Mouse (Mus musculus): ENCODE measurements around the gene Polr3e. TPM values are rescaled to one million over a fixed set of nuclear protein-coding genes. Genes with fewer than 3 reads are reported as not detected.
A peak's percentile ranks its signal among the peaks of the same experiment; 100 is the strongest.

Gene Polr3e
- polyA plus RNA-seq, 1 experiment = 25.8 TPM

- no peak overlapping the region for H3K4me3 ChIP-seq (ENCODE audit: control insufficient read depth, low read depth, low read length)
- H3K4me1 ChIP-seq (ENCODE audit: control insufficient read depth, insufficient read depth, low read length) = no peaks in the 10 kb centered on the region; the same call in 1 of the 2 replicates
- TF ChIP-seq POLR2A (IDR thresholded peaks at IDR 0.05; ENCODE audit: control insufficient read depth, low read depth, low read length) (no peak), CTCF (IDR thresholded peaks at IDR 0.05; ENCODE audit: control insufficient read depth, insufficient read depth, insufficient replicate concordance, low read depth, low read length) (no peak)
- no peak overlapping the region for H3K27ac ChIP-seq (ENCODE audit: control insufficient read depth, insufficient read depth, low read depth, low read length)
- no peaks in the 10 kb centered on the region for H3K36me3 ChIP-seq (ENCODE audit: control insufficient read depth, insufficient read depth, low read length)
- no peaks in the 10 kb centered on the region for H3K27me3 ChIP-seq (ENCODE audit: control insufficient read depth, insufficient read depth, low read length)
These were observed 4.2 kb upstream of the Polr3e start for GRCm38 (mm10) chr7:120913332-120913731.

GRCm38 (mm10) chr7:120916262-120916875 is 1.2 kb upstream of the Polr3e start:
- no peak overlapping the region for H3K4me3 ChIP-seq (ENCODE audit: control insufficient read depth, low read depth, low read length)
- H3K4me1 ChIP-seq (ENCODE audit: control insufficient read depth, insufficient read depth, low read length) = peaks cover 4% of the 10 kb centered on the region
- H3K27ac ChIP-seq (ENCODE audit: control insufficient read depth, insufficient read depth, low read depth, low read length) = no peak overlapping the region
- H3K36me3 ChIP-seq (ENCODE audit: control insufficient read depth, insufficient read depth, low read length) = no peaks in the 10 kb centered on the region
- TF ChIP-seq POLR2A (IDR thresholded peaks at IDR 0.05; ENCODE audit: control insufficient read depth, low read depth, low read length) (no peak), CTCF (IDR thresholded peaks at IDR 0.05; ENCODE audit: control insufficient read depth, insufficient read depth, insufficient replicate concordance, low read depth, low read length) (no peak)
- H3K27me3 ChIP-seq (ENCODE audit: control insufficient read depth, insufficient read depth, low read length) = no peaks in the 10 kb centered on the region

GRCm38 (mm10) chr7:120917279-120917591 is 309 bp upstream of the Polr3e start:
- H3K4me1 ChIP-seq (ENCODE audit: control insufficient read depth, insufficient read depth, low read length) = peaks cover 4% of the 10 kb centered on the region
- no peaks in the 10 kb centered on the region for H3K27me3 ChIP-seq (ENCODE audit: control insufficient read depth, insufficient read depth, low read length)
- H3K36me3 ChIP-seq (ENCODE audit: control insufficient read depth, insufficient read depth, low read length) = no peaks in the 10 kb centered on the region
- H3K4me3 ChIP-seq (ENCODE audit: control insufficient read depth, low read depth, low read length) = peak overlapping the region; percentile 98
- TF ChIP-seq POLR2A (IDR thresholded peaks at IDR 0.05; ENCODE audit: control insufficient read depth, low read depth, low read length) (no peak), CTCF (IDR thresholded peaks at IDR 0.05; ENCODE audit: control insufficient read depth, insufficient read depth, insufficient replicate concordance, low read depth, low read length) (no peak)
- no peak overlapping the region for H3K27ac ChIP-seq (ENCODE audit: control insufficient read depth, insufficient read depth, low read depth, low read length)

- TF ChIP-seq CTCF (IDR thresholded peaks at IDR 0.05; ENCODE audit: control insufficient read depth, insufficient read depth, insufficient replicate concordance, low read depth, low read length) (no peak), POLR2A (IDR thresholded peaks at IDR 0.05; ENCODE audit: control insufficient read depth, low read depth, low read length) (no peak)
- no peak overlapping the region; the same call in 1 of the 2 replicates for H3K27ac ChIP-seq (ENCODE audit: control insufficient read depth, insufficient read depth, low read depth, low read length)
- H3K4me1 ChIP-seq (ENCODE audit: control insufficient read depth, insufficient read depth, low read length) = peaks cover 4% of the 10 kb centered on the region
- H3K4me3 ChIP-seq (ENCODE audit: control insufficient read depth, low read depth, low read length) = peak overlapping the region; percentile 98
- H3K36me3 ChIP-seq (ENCODE audit: control insufficient read depth, insufficient read depth, low read length) = no peaks in the 10 kb centered on the region
- H3K27me3 ChIP-seq (ENCODE audit: control insufficient read depth, insufficient read depth, low read length) = no peaks in the 10 kb centered on the region
These were observed 1.0 kb downstream of the Polr3e start for GRCm38 (mm10) chr7:120918526-120918962.

DNA sequence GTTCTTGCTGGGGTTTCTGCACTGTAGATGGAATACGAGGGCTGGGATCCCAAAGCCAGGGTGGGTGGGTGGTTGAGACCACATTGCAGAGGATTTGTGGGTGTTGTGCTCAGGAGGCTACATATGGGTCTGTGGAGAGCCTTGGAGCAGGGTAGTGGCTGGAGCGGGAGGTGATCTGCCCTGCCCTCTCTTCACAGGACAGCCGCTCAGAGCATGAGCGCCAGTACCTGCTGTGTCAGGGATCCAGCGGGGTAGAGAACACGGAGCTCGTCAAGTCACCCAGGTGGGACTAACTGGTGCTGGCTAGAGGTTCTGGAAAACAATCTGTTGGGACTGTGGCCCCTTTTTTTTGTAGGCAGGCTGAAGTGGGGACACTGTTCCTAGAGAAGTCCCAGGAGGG is 15.6 kb downstream of the Polr3e start:
- TF ChIP-seq CTCF (IDR thresholded peaks at IDR 0.05; ENCODE audit: control insufficient read depth, insufficient read depth, insufficient replicate concordance, low read depth, low read length) (no peak), POLR2A (IDR thresholded peaks at IDR 0.05; ENCODE audit: control insufficient read depth, low read depth, low read length) (no peak)
- Histone ChIP-seq H3K27ac (ENCODE audit: control insufficient read depth, insufficient read depth, low read depth, low read length) (no peak overlapping the region), H3K36me3 (ENCODE audit: control insufficient read depth, insufficient read depth, low read length) (peaks cover 12% of the 10 kb centered on the region), H3K27me3 (ENCODE audit: control insufficient read depth, insufficient read depth, low read length) (no peaks in the 10 kb centered on the region), H3K4me1 (ENCODE audit: control insufficient read depth, insufficient read depth, low read length) (no peaks in the 10 kb centered on the region), H3K4me3 (ENCODE audit: control insufficient read depth, low read depth, low read length) (no peak overlapping the region)

GRCm38 (mm10) chr7:120933680-120934195 is 16.2 kb downstream of the Polr3e start:
- Histone ChIP-seq H3K36me3 (ENCODE audit: control insufficient read depth, insufficient read depth, low read length) (peaks cover 12% of the 10 kb centered on the region), H3K27me3 (ENCODE audit: control insufficient read depth, insufficient read depth, low read length) (no peaks in the 10 kb centered on the region), H3K27ac (ENCODE audit: control insufficient read depth, insufficient read depth, low read depth, low read length) (no peak overlapping the region), H3K4me1 (ENCODE audit: control insufficient read depth, insufficient read depth, low read length) (no peaks in the 10 kb centered on the region), H3K4me3 (ENCODE audit: control insufficient read depth, low read depth, low read length) (no peak overlapping the region)
- TF ChIP-seq CTCF (IDR thresholded peaks at IDR 0.05; ENCODE audit: control insufficient read depth, insufficient read depth, insufficient replicate concordance, low read depth, low read length) (no peak), POLR2A (IDR thresholded peaks at IDR 0.05; ENCODE audit: control insufficient read depth, low read depth, low read length) (no peak)

- TF ChIP-seq POLR2A (IDR thresholded peaks at IDR 0.05; ENCODE audit: control insufficient read depth, low read depth, low read length) (no peak), CTCF (IDR thresholded peaks at IDR 0.05; ENCODE audit: control insufficient read depth, insufficient read depth, insufficient replicate concordance, low read depth, low read length) (peak; percentile 39; the same call in 1 of the 2 replicates)
- no peak overlapping the region for H3K27ac ChIP-seq (ENCODE audit: control insufficient read depth, insufficient read depth, low read depth, low read length)
- H3K4me1 ChIP-seq (ENCODE audit: control insufficient read depth, insufficient read depth, low read length) = no peaks in the 10 kb centered on the region
- H3K27me3 ChIP-seq (ENCODE audit: control insufficient read depth, insufficient read depth, low read length) = no peaks in the 10 kb centered on the region
- no peak overlapping the region for H3K4me3 ChIP-seq (ENCODE audit: control insufficient read depth, low read depth, low read length)
- H3K36me3 ChIP-seq (ENCODE audit: control insufficient read depth, insufficient read depth, low read length) = peaks cover 12% of the 10 kb centered on the region
These were observed 17.2 kb downstream of the Polr3e start for GRCm38 (mm10) chr7:120934716-120935115.

All from testis, adult 2 months (tissue).